Mouse (Mus musculus) midbrain, embryonic 15.5 days (tissue): ENCODE measurements at regions not wholly inside any gene's neighbourhood (a gene's known extent, or its start where the extent isn't known, plus 50 kb on each side); places are given as distances from the start of the nearest gene placed in this dataset.

ENCODE experiments used
- ATAC-seq: fragments of 200-750 bp; cut with Nextera tagmentation; replicated peaks from 2 replicates; pipeline ENCODE4 v1.8.0; 2017; ENCODE audit warnings: moderate TSS enrichment
- H3K27ac ChIP-seq: fragments of 300-500 bp; sonication (generic); 2 replicates; pipeline ENCODE4 v1.5.1; 2015; ENCODE audit warnings: mild to moderate bottlenecking, inconsistent platforms
- H3K27me3 ChIP-seq: fragments of 300-500 bp; sonication (generic); replicated peaks from 2 replicates; pipeline ENCODE4 v1.6.1; 2015; ENCODE audit warnings: inconsistent platforms
- H3K36me3 ChIP-seq: fragments of 300-500 bp; sonication (generic); replicated peaks from 2 replicates; pipeline ENCODE4 v1.6.1; 2015; ENCODE audit warnings: inconsistent platforms
- H3K4me1 ChIP-seq: fragments of 300-500 bp; sonication (generic); 2 replicates; pipeline ENCODE4 v1.6.1; 2015; ENCODE audit warnings: inconsistent platforms
- H3K4me2 ChIP-seq: fragments of 300-500 bp; sonication (generic); 2 replicates; pipeline ENCODE4 v1.6.1; 2015; ENCODE audit warnings: inconsistent platforms, mild to moderate bottlenecking, moderate library complexity
- H3K4me3 ChIP-seq: fragments of 300-500 bp; sonication (generic); 2 replicates; pipeline ENCODE4 v1.5.1; 2015; ENCODE audit warnings: mild to moderate bottlenecking, inconsistent platforms
- H3K9ac ChIP-seq: fragments of 300-500 bp; sonication (generic); 2 replicates; pipeline ENCODE4 v1.6.1; 2015; ENCODE audit warnings: mild to moderate bottlenecking, inconsistent platforms
- H3K9me3 ChIP-seq: fragments of 300-500 bp; sonication (generic); 2 replicates; pipeline ENCODE4 v1.6.1; 2016; ENCODE audit warnings: inconsistent platforms
- WGBS: fragments of 180-500 bp; shearing (Covaris S2); methylation state at CpG from one replicate; pipeline ENCODE4 v1.1.7; 2015; ENCODE audit warnings: mixed read lengths; 5-methylcytosine and 5-hydroxymethylcytosine counted together

DNA sequence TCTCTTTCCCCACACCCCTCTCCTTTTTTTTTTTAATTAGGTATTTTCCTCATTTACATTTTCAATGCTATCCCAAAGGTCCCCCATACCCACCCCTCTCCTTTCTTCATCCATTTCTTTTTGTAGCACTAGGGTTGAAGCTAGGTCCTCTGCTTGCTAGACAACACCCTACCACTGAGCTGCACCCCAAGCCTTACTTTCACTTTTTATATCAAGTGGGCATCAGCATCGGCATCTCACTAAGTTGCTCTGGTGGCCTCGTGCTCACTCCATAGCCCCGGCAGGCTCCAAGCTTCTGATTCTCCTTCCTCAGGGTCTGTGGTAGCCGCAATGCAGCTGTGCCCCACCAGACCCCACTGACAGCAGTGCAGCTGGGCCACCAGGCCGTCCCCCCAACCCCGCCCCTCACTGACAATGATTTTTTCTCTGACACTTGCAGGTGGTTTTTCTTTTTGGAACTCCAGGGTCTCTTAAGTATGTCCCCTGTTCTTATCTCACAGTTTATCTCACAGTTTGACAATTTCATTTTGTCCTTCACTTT, 77.5 kb downstream of the Nufip1 start:
- H3K4me3 ChIP-seq, result no peak overlapping the region
- H3K4me2 ChIP-seq, result no peak overlapping the region
- no peaks in the 10 kb centered on the region for H3K4me1 ChIP-seq
- WGBS, result 85% methylated on average over 6 of the region's 6 CpGs
- no peaks in the 10 kb centered on the region for H3K36me3 ChIP-seq
- H3K27me3 ChIP-seq, result no peaks in the 10 kb centered on the region
- no peak overlapping the region for H3K27ac ChIP-seq
- no peak overlapping the region for H3K9ac ChIP-seq
- ATAC-seq, result no peak
- H3K9me3 ChIP-seq, result no peaks in the 10 kb centered on the region

DNA sequence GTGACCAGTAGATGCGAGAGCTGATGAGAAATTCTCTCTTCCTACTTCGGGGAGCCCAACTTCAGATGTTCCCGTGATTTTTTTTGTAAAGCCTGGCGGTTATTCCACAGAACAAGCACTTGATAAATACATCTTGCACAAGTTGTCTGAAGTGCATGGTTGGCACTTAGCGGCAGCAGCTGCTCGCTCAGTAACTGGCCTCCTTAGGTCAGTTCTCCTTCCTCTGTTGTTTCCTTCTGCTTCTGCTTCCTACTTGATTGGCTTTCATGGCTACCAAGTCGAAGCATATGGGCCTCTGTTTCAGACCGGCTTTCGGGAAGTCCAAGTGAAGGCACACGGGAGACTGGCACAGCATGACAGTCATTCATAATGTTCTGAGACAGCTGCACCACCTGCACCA, 84.6 kb downstream of the Nufip1 start:
- WGBS, result 71% methylated on average over 10 of the region's 10 CpGs
- Histone ChIP-seq H3K27me3 (no peaks in the 10 kb centered on the region), H3K27ac (no peak overlapping the region), H3K4me3 (no peak overlapping the region), H3K9ac (no peak overlapping the region), H3K36me3 (no peaks in the 10 kb centered on the region), H3K4me1 (no peaks in the 10 kb centered on the region), H3K4me2 (no peak overlapping the region), H3K9me3 (no peaks in the 10 kb centered on the region)
- no peak for ATAC-seq

DNA sequence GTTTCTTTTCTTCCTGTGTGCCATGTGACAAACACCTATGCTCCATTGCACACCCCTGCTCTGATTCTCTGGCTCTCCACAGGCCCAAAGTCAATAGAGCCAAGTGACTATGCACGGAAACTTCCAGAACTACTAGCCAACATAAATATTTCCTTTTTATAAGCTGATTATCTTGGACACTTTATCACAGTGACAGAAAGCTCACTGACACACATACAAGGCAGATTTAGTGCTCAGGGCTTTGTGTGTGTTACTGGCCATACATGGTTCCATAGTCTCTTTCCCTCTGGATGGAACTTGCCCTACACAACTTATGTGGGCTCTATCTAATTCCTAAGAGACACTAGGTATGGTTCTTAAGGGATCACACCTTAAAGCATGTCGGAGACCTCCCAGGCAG, 86.7 kb downstream of the Nufip1 start:
- 80% methylated on average over 2 of the region's 2 CpGs for WGBS
- no peak overlapping the region for H3K27ac ChIP-seq
- ATAC-seq, result no peak

DNA sequence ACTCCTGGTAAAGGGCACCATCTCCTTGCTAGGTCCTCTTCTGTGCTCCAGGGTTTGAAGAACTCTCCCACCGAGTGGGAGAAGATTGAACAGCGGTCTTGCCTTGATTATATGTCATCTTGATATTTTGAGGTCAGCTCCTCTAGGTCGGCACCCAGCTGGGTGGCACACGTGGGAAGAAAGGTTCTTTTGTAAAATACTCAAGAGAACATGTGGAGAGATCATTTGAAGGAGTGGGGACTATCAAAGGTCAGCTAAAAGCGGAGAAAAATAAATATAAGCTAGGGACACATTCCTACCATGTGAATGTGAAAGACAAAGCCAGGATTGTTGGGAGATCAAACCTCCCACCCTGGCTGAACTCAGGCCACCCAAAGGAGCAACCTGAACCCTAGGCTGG, 87.7 kb downstream of the Nufip1 start:
- Histone ChIP-seq H3K27ac (no peak overlapping the region), H3K4me3 (no peak overlapping the region), H3K36me3 (no peaks in the 10 kb centered on the region), H3K4me2 (no peak overlapping the region), H3K9ac (no peak overlapping the region), H3K4me1 (no peaks in the 10 kb centered on the region), H3K9me3 (no peaks in the 10 kb centered on the region), H3K27me3 (no peaks in the 10 kb centered on the region)
- ATAC-seq, result no peak
- 68% methylated on average over 5 of the region's 5 CpGs for WGBS

More for the DNA sequence above, 86.7 kb downstream of the Nufip1 start:
- H3K4me1 ChIP-seq, result no peaks in the 10 kb centered on the region
- no peak overlapping the region for H3K4me3 ChIP-seq
- H3K9me3 ChIP-seq, result no peaks in the 10 kb centered on the region
- no peak overlapping the region for H3K9ac ChIP-seq
- H3K4me2 ChIP-seq, result no peak overlapping the region
- H3K36me3 ChIP-seq, result no peaks in the 10 kb centered on the region
- no peaks in the 10 kb centered on the region for H3K27me3 ChIP-seq

DNA sequence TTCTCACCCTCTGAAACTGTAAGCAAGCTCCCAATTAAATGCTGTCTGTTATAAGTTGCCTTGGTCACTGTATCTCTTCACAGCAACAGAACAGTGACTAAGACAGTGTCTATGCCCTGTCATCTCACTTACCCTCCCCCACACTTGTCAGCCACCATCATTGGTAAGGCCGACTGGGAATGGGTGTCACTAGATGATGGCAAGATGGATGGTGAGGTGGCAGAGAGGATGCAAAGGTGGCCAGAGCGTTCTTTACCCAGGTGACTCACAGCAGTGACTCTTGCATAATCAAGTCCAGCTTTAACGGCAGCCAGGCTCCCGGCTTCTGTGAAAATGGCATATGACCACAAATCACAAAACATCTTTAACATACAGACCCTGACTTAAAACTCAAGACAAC, 91.9 kb downstream of the Nufip1 start:
- Histone ChIP-seq H3K27me3 (no peaks in the 10 kb centered on the region), H3K4me2 (no peak overlapping the region), H3K4me1 (no peaks in the 10 kb centered on the region), H3K4me3 (no peak overlapping the region), H3K9me3 (no peaks in the 10 kb centered on the region), H3K36me3 (no peaks in the 10 kb centered on the region), H3K27ac (no peak overlapping the region), H3K9ac (no peak overlapping the region)
- no peak for ATAC-seq
- 93% methylated on average over 4 of the region's 4 CpGs for WGBS

DNA sequence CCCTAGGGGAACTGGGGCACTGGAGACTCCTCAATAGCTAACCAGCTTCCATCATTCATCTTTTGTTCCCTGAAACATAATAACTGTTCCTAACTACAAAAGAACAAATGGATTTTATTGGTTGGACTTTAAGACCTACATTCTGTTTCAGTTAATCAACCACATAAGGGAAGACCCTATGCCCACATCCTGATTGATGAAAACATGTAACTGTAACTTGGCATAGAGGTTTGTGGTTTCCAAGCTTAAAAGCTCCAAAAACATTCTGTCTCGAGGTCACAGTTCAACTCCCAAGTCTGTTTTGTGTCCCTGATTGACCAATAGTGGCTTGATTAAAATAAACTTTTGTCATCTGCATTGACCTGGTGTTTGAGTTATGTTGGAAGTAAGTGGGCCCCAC, 92.4 kb downstream of the Nufip1 start:
- Histone ChIP-seq H3K36me3 (no peaks in the 10 kb centered on the region), H3K4me2 (no peak overlapping the region), H3K27ac (no peak overlapping the region), H3K4me3 (no peak overlapping the region), H3K4me1 (no peaks in the 10 kb centered on the region), H3K9ac (no peak overlapping the region), H3K27me3 (no peaks in the 10 kb centered on the region), H3K9me3 (no peaks in the 10 kb centered on the region)
- no peak for ATAC-seq
- WGBS, result 82% methylated on average over 1 of the region's 1 CpGs

DNA sequence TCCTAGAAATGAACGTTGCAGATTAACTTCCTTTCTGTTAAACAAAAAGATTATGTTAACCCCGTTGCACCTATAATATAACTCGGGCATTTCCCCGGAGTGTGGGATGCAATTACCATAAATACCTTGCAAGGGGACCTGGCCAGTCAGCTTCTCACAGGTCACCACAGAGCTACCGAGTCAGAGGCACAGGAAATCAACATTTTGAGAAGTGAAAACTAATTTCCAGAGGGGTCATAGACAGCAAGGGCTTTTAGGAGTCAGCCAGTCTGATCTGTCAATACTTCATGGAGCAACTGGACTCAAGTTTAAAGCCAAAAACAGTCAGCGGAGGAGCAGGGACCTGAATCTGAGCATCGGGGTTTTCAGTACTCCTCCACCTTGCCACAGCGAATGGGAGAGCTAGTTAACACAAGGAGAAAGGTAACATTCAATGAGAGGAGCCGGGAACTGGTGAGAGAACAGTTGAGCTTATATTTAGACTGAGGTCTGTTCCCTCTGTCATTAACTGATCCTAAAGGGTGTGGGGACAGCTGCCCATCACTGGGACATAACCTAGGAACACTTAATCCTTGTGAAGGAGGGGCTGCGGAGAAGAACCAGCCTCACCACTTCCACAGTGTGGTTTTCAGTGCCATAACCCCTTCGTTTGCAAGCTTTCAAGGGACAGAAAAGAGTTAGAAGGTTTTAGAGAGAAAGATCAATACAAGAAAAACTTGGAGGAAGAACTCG, 105.9 kb downstream of the Nufip1 start:
- 80% methylated on average over 12 of the region's 12 CpGs for WGBS
- no peak for ATAC-seq
- H3K4me3 ChIP-seq, result no peak overlapping the region

DNA sequence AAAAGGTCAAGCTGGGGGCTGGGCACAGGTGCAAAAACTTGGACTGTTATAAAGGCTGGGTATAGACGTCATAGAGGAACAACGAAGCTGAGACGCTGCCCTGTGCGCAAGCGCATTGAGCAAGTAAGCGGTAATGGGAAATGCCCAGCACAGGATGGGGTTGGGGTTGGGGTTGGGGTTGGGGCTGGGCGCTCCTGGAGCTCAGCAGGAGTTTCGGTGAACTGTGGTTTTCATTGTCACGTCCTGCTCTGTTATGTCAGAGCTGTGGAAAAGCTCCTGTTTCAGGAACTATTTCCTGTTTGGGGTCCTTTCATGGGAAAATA, 106.4 kb downstream of the Nufip1 start:
- no peak overlapping the region for H3K27ac ChIP-seq
- peaks cover 8% of the 10 kb centered on the region for H3K4me1 ChIP-seq
- H3K36me3 ChIP-seq, result no peaks in the 10 kb centered on the region
- WGBS, result 73% methylated on average over 9 of the region's 9 CpGs
- H3K4me3 ChIP-seq, result no peak overlapping the region
- no peaks in the 10 kb centered on the region for H3K9me3 ChIP-seq
- no peak overlapping the region for H3K4me2 ChIP-seq
- no peaks in the 10 kb centered on the region for H3K27me3 ChIP-seq
- ATAC-seq, result no peak
- no peak overlapping the region for H3K9ac ChIP-seq

More for the DNA sequence above, 105.9 kb downstream of the Nufip1 start:
- Histone ChIP-seq H3K9me3 (no peaks in the 10 kb centered on the region), H3K4me1 (peaks cover 2% of the 10 kb centered on the region), H3K4me2 (no peak overlapping the region), H3K9ac (no peak overlapping the region), H3K27me3 (no peaks in the 10 kb centered on the region), H3K36me3 (no peaks in the 10 kb centered on the region), H3K27ac (no peak overlapping the region)

DNA sequence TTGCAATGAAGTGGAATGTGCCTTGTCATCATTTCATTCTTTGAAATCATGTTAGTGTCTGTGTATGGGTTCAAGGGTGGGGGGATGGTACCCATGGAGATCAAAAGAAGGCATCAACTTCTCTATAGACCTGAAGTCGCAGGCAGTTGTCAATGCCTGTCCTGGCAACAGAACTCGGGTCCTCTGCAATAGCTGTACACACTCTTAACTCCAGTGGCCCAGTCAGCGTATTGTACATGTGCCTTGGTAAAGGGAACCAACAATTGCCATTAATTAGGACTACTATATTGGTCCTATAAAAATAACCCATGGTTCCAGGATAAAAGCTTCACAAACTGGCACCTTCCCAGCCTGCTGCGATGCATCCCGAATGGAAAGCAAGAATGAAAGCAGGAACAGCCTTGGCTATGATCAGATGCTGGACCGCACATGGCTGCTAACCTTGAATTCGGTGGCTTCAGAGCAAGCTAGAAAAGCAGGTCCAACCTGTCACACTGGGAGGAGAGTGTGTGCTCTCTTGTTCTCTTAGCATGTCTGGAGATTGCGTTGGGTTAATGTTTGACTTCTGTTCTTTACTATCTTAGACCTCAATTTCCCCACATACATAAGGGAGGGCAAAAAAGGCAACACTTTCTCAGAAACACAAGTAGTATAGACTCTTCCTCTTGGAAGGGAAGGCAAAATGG, 107.0 kb downstream of the Nufip1 start:
- Histone ChIP-seq H3K36me3 (no peaks in the 10 kb centered on the region), H3K9me3 (no peaks in the 10 kb centered on the region), H3K27me3 (no peaks in the 10 kb centered on the region), H3K4me2 (no peak overlapping the region), H3K27ac (no peak overlapping the region), H3K9ac (no peak overlapping the region), H3K4me3 (no peak overlapping the region), H3K4me1 (peaks cover 12% of the 10 kb centered on the region)
- no peak for ATAC-seq
- WGBS, result 91% methylated on average over 8 of the region's 8 CpGs

DNA sequence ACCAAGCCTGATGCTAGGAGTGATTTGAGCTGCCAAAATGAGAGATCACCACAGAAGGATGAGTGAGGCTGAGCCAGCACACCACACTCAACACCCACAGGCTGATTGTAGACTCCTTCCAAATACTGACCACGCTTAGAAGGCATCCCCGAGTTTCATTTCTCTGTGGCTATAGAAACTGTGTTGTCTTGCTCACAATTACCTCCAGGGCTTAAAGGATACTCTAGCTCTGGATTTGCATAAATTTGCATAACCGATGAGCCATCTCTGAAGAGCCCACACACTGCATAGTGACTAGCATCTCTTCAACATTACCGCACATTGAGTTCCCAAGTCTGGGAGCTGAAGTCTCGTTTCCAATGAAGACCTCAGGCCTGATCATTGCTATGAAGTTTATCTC, 110.3 kb downstream of the Nufip1 start:
- peak; percentile 76 for ATAC-seq
- H3K9me3 ChIP-seq, result no peaks in the 10 kb centered on the region
- no peak overlapping the region for H3K4me3 ChIP-seq
- H3K27me3 ChIP-seq, result no peaks in the 10 kb centered on the region
- H3K4me2 ChIP-seq, result no peak overlapping the region
- H3K36me3 ChIP-seq, result no peaks in the 10 kb centered on the region
- WGBS, result 11% methylated on average over 5 of the region's 5 CpGs
- peaks cover 12% of the 10 kb centered on the region for H3K4me1 ChIP-seq
- H3K9ac ChIP-seq, result no peak overlapping the region
- 0 out of 2 replicates have a peak overlapping the region, but pooled peaks have one; percentile 38 for H3K27ac ChIP-seq

DNA sequence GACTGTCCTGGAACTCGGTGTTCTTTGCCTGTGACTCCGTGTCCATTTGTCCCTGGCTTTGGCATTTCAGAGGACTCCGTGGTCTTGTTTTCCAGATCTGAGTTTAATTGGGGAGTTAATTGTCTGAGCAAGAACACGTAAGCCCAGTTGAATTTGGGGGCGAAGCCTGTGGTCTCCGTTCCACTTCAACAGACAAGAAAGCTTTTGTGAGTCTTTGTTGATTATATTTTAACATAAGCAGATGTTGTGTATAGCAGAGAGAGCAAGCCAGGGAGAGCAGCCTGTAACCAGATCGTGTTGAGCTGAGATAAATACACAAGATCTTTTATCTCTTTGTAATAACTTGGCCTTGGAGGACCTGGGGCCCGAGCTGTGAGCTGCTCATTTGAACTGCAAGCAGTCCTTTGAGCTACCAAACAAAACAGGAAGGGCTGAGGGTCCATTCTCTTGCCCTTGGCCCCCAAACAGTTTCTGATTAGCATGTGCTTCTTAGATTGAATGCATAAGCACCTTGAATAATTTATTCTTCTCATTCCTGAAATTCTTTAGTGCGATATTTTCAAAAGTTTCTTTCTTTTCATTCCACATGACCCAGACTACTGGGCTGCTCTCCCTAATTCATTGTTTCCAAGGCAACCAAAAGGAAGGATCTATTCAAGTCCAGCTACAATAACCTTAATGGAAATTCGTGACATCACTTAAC, 111.1 kb downstream of the Nufip1 start:
- Histone ChIP-seq H3K9ac (no peak overlapping the region), H3K27ac (peak overlapping the region; percentile 11), H3K4me1 (peaks cover 12% of the 10 kb centered on the region), H3K4me2 (no peak overlapping the region), H3K27me3 (no peaks in the 10 kb centered on the region), H3K36me3 (no peaks in the 10 kb centered on the region), H3K9me3 (no peaks in the 10 kb centered on the region), H3K4me3 (no peak overlapping the region)
- WGBS, result 15% methylated on average over 10 of the region's 10 CpGs
- peak; percentile 61 for ATAC-seq

DNA sequence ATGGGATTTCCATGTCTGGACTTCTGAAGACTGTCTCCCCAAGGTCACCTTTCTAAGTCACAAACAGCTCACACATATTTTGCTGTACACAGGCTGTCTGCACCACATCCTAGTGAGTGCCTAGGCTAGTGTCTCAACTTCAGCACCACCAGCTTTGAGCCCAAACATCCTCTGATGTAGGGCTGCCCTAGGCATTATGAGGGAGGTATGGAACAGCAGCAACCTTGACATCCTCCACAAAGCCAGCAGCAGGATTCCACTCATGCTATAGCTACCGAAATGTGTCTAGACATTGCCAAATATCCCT, 111.6 kb downstream of the Nufip1 start:
- Histone ChIP-seq H3K9ac (no peak overlapping the region), H3K4me2 (no peak overlapping the region), H3K4me3 (no peak overlapping the region), H3K4me1 (peaks cover 12% of the 10 kb centered on the region), H3K27me3 (no peaks in the 10 kb centered on the region), H3K27ac (no peak overlapping the region; the same call in 1 of the 2 replicates), H3K9me3 (no peaks in the 10 kb centered on the region), H3K36me3 (no peaks in the 10 kb centered on the region)
- 62% methylated on average over 1 of the region's 1 CpGs for WGBS
- ATAC-seq, result peak; percentile 64; the same call in 1 of the 2 replicates
